Mouse (Mus musculus) urinary bladder, postnatal 10 days (tissue): ENCODE data around the gene Cnot3.
A peak's percentile ranks its signal among the peaks of the same experiment; 100 is the strongest.
"Not testable (repeated sequence)": the region's sequence is repeated elsewhere in the genome, so short reads cannot be mapped to it uniquely, and the experiment has no call there.

Experiments used
- DNase-seq: peaks from one replicate; pipeline ENCODE4 v3.0.0; 2022; ENCODE audit warnings: low spot score

Gene Cnot3

DNA sequence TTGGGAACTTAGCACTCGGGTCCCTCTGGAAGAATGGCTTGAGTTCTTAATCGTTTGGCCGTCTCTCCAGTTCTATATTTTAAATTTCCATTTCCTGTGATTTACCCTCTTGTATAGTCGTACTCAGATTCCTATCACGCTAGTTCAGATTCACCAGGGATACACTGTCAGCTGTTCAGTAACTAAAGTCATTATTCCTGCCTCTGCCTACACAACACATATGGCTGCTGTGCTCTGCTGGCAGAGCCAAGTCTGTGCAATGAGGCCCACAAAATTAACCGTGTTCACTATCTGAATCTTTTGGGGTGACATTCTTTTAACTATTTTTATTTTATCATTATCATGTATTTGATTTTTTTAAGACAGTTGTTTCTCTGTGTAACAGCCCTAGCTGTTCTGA is 53.4 kb downstream of the Cnot3 start:
- no peak for DNase-seq

DNA sequence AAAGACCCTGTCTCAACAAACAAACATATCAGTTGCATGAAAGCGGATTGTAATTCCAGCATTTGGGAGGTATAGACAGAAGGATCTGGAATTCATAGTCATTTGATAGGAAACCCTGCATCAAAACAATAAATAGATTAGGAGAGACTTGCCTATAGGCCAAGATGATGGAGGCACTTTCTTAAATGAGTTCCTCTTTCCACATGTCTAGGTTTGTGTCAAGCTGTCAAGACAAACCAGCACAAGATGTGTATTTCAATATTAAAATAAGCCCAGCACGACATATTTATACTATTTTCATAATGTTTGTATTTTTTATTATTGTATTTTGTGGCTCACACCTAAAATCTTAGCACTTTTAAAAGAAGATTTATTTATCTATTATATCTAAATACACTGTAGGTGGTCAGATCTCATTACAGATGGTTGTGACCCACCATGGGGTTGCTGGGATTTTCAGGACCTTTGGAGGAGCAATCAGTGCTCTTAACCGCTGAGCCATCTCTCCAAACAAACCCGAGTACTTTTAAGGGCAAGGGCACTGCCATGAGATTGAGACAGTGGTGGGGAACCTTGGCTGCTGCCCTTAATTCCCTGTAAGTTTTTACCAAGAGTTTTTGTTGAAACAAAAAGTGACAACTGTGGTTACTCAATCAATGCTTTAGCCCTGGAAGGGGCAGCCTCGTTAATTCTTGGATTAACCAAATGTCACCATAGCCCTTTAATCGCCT is 58.2 kb downstream of the Cnot3 start:
- DNase-seq = no peak

DNA sequence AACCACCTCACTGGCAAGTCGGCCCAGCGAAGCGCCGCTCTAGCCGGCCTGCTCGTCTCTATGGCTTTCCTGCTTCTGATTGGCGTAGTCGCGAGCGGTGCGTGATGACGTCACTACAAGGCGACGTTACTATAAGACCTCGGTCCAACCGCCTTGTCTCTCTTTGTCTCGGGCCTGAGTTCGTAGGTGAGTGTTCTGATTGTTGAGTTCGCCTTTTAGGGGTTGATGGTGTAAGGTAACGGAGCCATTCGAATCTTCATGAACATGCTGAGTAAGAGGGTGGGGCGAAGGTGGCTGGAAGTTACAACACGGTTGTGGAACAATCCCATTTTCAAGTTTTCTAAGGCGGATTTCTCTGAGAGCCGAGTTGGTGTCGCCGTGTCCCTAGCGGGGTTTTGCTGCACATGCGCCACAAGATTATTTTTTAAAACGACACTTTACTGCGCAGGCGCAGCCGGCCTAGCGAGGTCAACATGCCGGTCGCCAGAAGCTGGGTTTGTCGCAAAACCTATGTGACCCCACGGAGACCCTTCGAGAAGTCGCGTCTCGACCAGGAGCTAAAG is 58.9 kb downstream of the Cnot3 start, which contains the start of gene Rps9:
Rps9 (plus strand) TSS at position 115 of the 563 bp plus-strand sequence.
- peak; percentile 88 for DNase-seq

DNA sequence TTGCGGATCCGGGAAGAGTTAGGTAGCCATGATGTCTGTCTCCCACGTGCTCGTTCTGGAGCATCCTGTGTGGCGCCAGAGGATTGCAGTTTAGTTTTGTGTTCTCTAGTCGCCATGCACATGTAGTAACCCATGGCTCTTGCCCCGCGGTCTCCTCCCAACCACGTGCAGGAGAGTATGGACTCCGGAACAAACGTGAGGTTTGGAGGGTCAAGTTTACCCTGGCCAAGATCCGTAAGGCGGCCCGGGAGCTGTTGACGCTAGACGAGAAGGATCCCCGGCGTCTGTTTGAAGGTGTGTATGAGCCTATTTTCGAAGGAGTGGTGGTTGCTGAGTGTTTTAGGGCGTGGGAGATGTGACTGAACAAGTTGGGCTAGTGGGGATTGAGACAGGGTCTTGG is 59.4 kb downstream of the Cnot3 start:
- DNase-seq = no peak

DNA sequence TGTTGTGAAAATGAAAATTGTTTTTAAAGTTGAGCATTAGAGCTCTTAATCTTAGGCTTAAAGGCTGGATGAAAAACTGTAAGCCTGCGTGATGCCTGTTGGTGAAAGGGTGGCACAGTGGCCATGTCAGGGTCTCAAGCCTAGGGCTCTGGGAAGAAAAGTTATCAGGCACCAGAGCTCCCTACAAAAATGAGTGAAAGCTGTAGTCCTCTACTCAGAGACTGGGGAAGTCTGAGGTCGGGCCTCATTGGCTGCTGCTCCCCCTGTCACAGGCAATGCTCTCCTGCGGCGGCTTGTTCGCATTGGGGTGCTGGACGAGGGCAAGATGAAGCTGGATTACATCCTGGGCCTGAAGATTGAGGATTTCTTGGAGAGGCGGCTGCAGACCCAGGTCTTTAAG is 60.4 kb downstream of the Cnot3 start:
- DNase-seq = not testable (repeated sequence)

DNA sequence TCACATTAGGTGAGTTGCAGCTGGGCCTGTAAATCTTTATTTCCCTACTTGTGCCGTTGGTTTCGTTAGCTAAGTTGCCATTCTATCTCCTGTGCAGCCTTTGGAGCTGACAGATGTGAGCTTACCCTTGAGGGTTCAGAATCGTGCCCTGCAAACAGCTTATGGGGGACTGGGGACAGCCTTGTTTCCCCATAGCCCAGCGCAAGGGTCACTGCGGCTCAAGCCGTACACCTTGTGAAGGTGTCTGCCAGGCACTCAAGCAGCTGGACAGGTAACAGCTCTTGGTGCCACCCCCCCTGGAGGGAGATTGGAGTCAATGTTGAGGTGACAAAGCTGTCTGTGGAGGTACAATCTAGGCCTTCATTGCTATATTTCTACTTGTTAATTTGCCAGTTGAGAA is 60.8 kb downstream of the Cnot3 start:
- DNase-seq = no peak

GRCm38 (mm10) chr7:3706343-3706934 is 61.4 kb downstream of the Cnot3 start:
- no peak for DNase-seq

DNA sequence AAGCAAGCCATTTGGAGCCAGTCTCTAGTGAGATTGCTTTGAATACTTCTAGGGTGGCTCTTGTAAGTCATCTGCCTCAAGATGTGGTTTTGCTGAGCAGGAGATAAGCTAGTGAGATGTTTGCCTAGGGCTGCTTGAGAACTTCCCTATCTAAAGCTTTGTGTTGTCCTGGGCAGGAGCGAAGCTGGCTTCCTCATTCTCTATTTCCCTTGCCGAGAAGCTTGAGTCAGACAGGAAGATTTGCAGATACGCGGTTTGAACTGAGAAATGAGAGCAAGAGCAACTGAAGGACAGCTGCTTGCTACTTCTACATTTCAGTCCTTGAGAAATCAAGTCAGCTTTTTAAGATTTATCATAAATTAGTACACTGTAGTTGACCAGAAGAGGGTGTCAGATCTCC is 62.0 kb downstream of the Cnot3 start:
- no peak for DNase-seq

DNA sequence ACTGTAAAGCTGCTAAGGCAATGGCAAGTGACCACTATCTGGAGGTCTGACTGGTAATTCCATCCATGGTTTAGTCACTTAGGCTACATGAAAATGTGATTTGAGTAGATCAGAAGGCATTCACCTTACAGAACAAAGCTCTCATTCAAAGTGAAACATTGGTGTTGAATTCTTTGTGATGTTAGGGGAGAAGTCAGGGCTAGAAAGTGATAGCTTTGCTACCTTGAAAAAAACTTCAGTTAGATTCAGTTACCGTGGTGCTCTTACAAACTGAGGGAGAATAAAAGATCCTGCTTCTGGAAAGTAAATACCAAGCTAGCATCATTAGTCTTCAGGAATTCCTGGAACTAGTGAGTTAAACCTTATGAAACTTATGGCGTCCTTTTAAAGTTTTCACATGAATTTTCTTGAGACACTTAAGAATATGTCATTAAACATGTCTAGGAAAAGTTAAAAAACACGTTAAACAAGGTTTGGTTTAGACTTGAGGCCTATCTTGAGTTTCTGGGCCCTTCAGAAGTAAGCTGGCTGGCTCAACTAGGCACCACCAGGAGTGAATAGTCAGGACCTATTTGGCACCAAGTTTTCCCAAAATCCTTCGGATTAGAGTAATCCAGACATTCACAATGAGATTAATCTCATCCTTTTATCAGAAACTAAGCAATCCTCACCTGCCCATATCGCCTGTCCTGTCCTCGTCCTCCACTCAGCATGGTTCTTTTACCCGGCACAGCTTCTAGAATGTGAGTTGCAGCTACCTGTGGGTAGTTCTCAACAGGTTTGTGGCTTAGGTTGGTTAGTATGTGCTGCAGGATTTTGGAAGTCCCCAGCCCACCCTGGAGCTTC is 62.7 kb downstream of the Cnot3 start:
- DNase-seq = no peak

- not testable (repeated sequence) for DNase-seq
These were observed 63.4 kb downstream of the Cnot3 start for GRCm38 (mm10) chr7:3708447-3708980.

GRCm38 (mm10) chr7:3709000-3709399 is 63.9 kb downstream of the Cnot3 start:
- DNase-seq = no peak
